In the genomic region with DNA sequence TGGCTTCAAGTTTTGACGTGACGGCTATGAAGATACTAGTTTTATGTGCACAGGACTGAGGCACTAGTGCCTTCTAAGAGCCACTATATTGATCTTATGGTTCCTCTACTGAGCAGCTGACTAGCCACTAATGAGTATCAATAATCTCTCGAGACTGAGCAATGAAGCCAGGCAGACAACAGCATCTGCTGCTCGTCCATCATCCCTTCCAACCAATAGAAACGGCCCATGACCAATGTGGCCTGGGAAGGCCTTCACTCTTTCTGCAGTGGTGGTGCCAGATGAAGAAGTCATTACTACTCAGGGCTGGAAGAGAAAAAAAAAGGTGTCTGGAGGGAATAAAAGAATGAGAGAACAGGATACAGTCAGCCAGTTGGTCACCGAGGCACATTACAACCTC, we compare ENCODE assay signal across 25 mouse cellular contexts. TPM values are rescaled to one million over a fixed set of nuclear protein-coding genes. Genes with fewer than 3 reads are reported as not detected.
"Had no signal": no experiment of that assay in that cellular context is flagged by ENCODE, and none has a peak within 500 bp of the region (broad histone marks: within the 10 kb centered on the region; RNA-seq: fewer than 3 reads in every experiment).

No protein-coding gene starts in this region.

- H3K4me3 ChIP-seq: limb, embryonic 15.5 days; midbrain, embryonic 10.5 days; midbrain, embryonic 13.5 days had no signal

- H3K27ac ChIP-seq: limb, embryonic 15.5 days; liver, embryonic 14.5 days; macrophage; midbrain, embryonic 10.5 days; midbrain, embryonic 13.5 days; stomach, postnatal 0 days had no signal

- H3K9me3 ChIP-seq: limb, embryonic 15.5 days; midbrain, embryonic 10.5 days; midbrain, embryonic 13.5 days had no signal

- H3K4me2 ChIP-seq: limb, embryonic 15.5 days; liver, embryonic 11.5 days; lung, embryonic 14.5 days; midbrain, embryonic 13.5 days had no signal

- ATAC-seq: liver, postnatal 0 days; lung, postnatal 0 days; midbrain, embryonic 13.5 days; midbrain, embryonic 16.5 days had no signal

- H3K4me1 ChIP-seq: limb, embryonic 15.5 days; midbrain, embryonic 10.5 days; midbrain, embryonic 13.5 days had no signal

- H3K27me3 ChIP-seq: limb, embryonic 15.5 days; midbrain, embryonic 13.5 days had no signal

- DNase-seq: kidney, adult 11 months; kidney, adult 9 months; kidney, postnatal 14 days; kidney, postnatal 4 days; left cerebral cortex, postnatal 4 days; liver, postnatal 0 days; lung, embryonic 14.5 days; thymus, adult 18-20 months; thymus, postnatal 4 days had no signal

- H3K36me3 ChIP-seq: limb, embryonic 15.5 days; midbrain, embryonic 10.5 days; midbrain, embryonic 13.5 days had no signal

- H3K9ac ChIP-seq: limb, embryonic 15.5 days; liver, embryonic 14.5 days; liver, postnatal 0 days; lung, embryonic 14.5 days; midbrain, embryonic 13.5 days had no signal

RNA-seq across cellular contexts. Expression of a gene that starts 39.9 kb away (rescaled TPM):
- total RNA-seq: layer of hippocampus, postnatal 14 days; left cerebral cortex, adult 8-10 months; left cerebral cortex, postnatal 14 days; left cerebral cortex, postnatal 4 days; megakaryocyte, adult 5-6 weeks; monocyte, adult 5-6 weeks had no signal
- polyA plus RNA-seq: liver, postnatal 0 days; lung, embryonic 14.5 days; lung, postnatal 0 days; macrophage; small intestine, adult 2 months; spleen, adult 2 months had no signal
